Mouse (Mus musculus): ENCODE results near the gene Tcea3. TPM values are rescaled to one million over a fixed set of nuclear protein-coding genes. Genes with fewer than 3 reads are reported as not detected.
A peak's percentile ranks its signal among the peaks of the same experiment; 100 is the strongest.

Gene Tcea3
- polyA plus RNA-seq, 1 experiment from 2014 or later, result 0.57 TPM

DNA sequence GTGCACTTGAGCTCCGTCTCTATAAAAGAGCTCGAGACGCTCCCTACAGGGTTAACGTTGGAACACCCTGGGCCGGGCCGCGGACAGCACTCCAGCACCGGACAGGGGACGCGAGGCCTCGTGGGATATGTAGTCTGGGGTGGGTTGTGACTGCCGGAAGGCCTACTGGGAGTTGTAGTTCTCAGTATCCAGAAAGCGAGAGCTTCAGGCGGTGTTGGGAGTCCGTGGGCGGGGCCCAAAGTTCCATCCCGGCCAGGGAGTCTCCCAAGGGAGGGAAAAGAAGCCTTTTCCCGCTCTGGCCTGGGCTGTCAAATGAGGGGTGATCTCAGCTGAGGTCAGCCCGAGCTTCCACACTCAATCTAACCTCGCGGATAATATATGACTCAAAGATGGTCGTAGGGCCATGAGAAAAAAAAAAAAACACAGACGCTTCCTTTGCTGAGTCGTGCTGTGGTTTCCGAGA is 37.9 kb downstream of the Tcea3 start:
- peak overlapping the region; percentile 88 for H3K4me2 ChIP-seq (replicated peaks)
- H3K9ac ChIP-seq (replicated peaks), result peak overlapping the region; percentile 65
- H3K36me3 ChIP-seq, result peaks cover 26% of the 10 kb centered on the region
- H3K4me1 ChIP-seq, result peaks cover 48% of the 10 kb centered on the region
- H3K27me3 ChIP-seq, result no peaks in the 10 kb centered on the region
- WGBS, result 1% methylated on average over 25 of the region's 25 CpGs
- peak overlapping the region; percentile 58 for H3K4me3 ChIP-seq
- peak; percentile 95 for ATAC-seq (replicated peaks)
- peak overlapping the region; percentile 98 for H3K27ac ChIP-seq (replicated peaks)
- H3K9me3 ChIP-seq, result no peaks in the 10 kb centered on the region

GRCm38 (mm10) chr4:136285811-136286371 is 38.4 kb downstream of the Tcea3 start:
- Histone ChIP-seq H3K9ac (replicated peaks) (peak overlapping the region; percentile 66), H3K4me3 (peak overlapping the region; percentile 58), H3K27ac (replicated peaks) (peak overlapping the region; percentile 98), H3K9me3 (no peaks in the 10 kb centered on the region), H3K4me1 (peaks cover 53% of the 10 kb centered on the region), H3K4me2 (replicated peaks) (peak overlapping the region; percentile 88), H3K27me3 (no peaks in the 10 kb centered on the region), H3K36me3 (peaks cover 31% of the 10 kb centered on the region)
- ATAC-seq (replicated peaks), result peak; percentile 89
- WGBS, result under 1% methylated on average over 29 of the region's 29 CpGs

- no peak overlapping the region; the same call in 1 of the 2 replicates for H3K4me2 ChIP-seq (replicated peaks)
These were observed 42.6 kb downstream of the Tcea3 start for GRCm38 (mm10) chr4:136289918-136290780.

GRCm38 (mm10) chr4:136290781-136291595 is 43.5 kb downstream of the Tcea3 start:
- H3K4me1 ChIP-seq, result peaks cover 31% of the 10 kb centered on the region
- H3K4me2 ChIP-seq (replicated peaks), result no peak overlapping the region; the same call in 1 of the 2 replicates
- 32% methylated on average over 39 of the region's 39 CpGs for WGBS
- H3K9ac ChIP-seq (replicated peaks), result 0 out of 2 replicates have a peak overlapping the region, but pooled peaks have one; percentile 14
- no peak overlapping the region for H3K27ac ChIP-seq (replicated peaks)
- no peaks in the 10 kb centered on the region for H3K9me3 ChIP-seq
- H3K4me3 ChIP-seq, result no peak overlapping the region
- H3K36me3 ChIP-seq, result peaks cover 67% of the 10 kb centered on the region
- no peaks in the 10 kb centered on the region for H3K27me3 ChIP-seq
- ATAC-seq (replicated peaks), result no peak

More at GRCm38 (mm10) chr4:136289918-136290780, 42.6 kb downstream of the Tcea3 start:
- ATAC-seq (replicated peaks), result no peak
- Histone ChIP-seq H3K27ac (replicated peaks) (no peak overlapping the region), H3K9me3 (no peaks in the 10 kb centered on the region), H3K4me1 (peaks cover 31% of the 10 kb centered on the region), H3K36me3 (peaks cover 65% of the 10 kb centered on the region), H3K27me3 (no peaks in the 10 kb centered on the region), H3K4me3 (no peak overlapping the region), H3K9ac (replicated peaks) (no peak overlapping the region)
- WGBS, result 37% methylated on average over 66 of the region's 66 CpGs

GRCm38 (mm10) chr4:136291692-136292091 is 44.2 kb downstream of the Tcea3 start:
- WGBS, result 93% methylated on average over 6 of the region's 6 CpGs
- ATAC-seq (replicated peaks), result no peak

GRCm38 (mm10) chr4:136295941-136296340 is 48.4 kb downstream of the Tcea3 start:
- WGBS, result 75% methylated on average over 7 of the region's 7 CpGs
- Histone ChIP-seq H3K27ac (replicated peaks) (no peak overlapping the region), H3K9ac (replicated peaks) (no peak overlapping the region), H3K4me3 (no peak overlapping the region), H3K4me1 (peaks cover 5% of the 10 kb centered on the region), H3K27me3 (no peaks in the 10 kb centered on the region), H3K9me3 (no peaks in the 10 kb centered on the region), H3K36me3 (peaks cover 40% of the 10 kb centered on the region), H3K4me2 (replicated peaks) (no peak overlapping the region)
- ATAC-seq (replicated peaks), result no peak

More at GRCm38 (mm10) chr4:136291692-136292091, 44.2 kb downstream of the Tcea3 start:
- H3K4me1 ChIP-seq, result peaks cover 25% of the 10 kb centered on the region
- H3K4me2 ChIP-seq (replicated peaks), result no peak overlapping the region
- no peak overlapping the region for H3K4me3 ChIP-seq
- no peaks in the 10 kb centered on the region for H3K9me3 ChIP-seq
- no peak overlapping the region for H3K27ac ChIP-seq (replicated peaks)
- no peaks in the 10 kb centered on the region for H3K27me3 ChIP-seq
- peaks cover 72% of the 10 kb centered on the region for H3K36me3 ChIP-seq
- no peak overlapping the region for H3K9ac ChIP-seq (replicated peaks)

GRCm38 (mm10) chr4:136302462-136302861 is 54.9 kb downstream of the Tcea3 start:
- Histone ChIP-seq H3K36me3 (no peaks in the 10 kb centered on the region), H3K4me1 (no peaks in the 10 kb centered on the region), H3K4me2 (replicated peaks) (no peak overlapping the region), H3K27ac (replicated peaks) (no peak overlapping the region), H3K9ac (replicated peaks) (no peak overlapping the region), H3K27me3 (no peaks in the 10 kb centered on the region), H3K4me3 (no peak overlapping the region), H3K9me3 (no peaks in the 10 kb centered on the region)
- 85% methylated on average over 4 of the region's 4 CpGs for WGBS
- no peak for ATAC-seq (replicated peaks)

DNA sequence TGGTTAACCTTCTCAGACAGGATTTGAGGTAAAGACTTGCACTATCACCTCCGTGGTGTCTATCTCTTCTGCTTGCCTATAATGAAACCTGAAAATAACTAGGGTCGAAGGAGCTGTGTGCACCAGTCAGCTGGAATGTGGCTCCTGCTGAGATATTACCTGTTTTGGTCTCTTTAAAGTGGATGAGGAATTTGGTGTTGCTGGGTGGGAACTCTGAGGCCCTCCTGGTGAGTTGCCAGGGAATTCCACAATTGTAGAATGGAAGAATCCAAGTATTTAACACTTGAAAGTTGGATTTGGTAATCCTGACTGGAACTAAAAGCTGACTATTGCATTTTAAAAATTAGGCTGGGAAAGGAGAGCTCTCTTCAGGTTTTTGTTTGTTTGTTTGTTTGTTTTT is 56.7 kb downstream of the Tcea3 start:
- ATAC-seq (replicated peaks), result no peak
- H3K9ac ChIP-seq (replicated peaks), result no peak overlapping the region
- no peak overlapping the region for H3K4me3 ChIP-seq
- no peaks in the 10 kb centered on the region for H3K4me1 ChIP-seq
- H3K9me3 ChIP-seq, result no peaks in the 10 kb centered on the region
- 53% methylated on average over 2 of the region's 2 CpGs for WGBS
- no peaks in the 10 kb centered on the region for H3K36me3 ChIP-seq
- H3K27ac ChIP-seq (replicated peaks), result no peak overlapping the region
- H3K27me3 ChIP-seq, result no peaks in the 10 kb centered on the region
- no peak overlapping the region for H3K4me2 ChIP-seq (replicated peaks)

GRCm38 (mm10) chr4:136308355-136308754 is 60.8 kb downstream of the Tcea3 start:
- Histone ChIP-seq H3K27me3 (no peaks in the 10 kb centered on the region), H3K4me1 (peaks cover 23% of the 10 kb centered on the region), H3K4me2 (replicated peaks) (no peak overlapping the region), H3K27ac (replicated peaks) (no peak overlapping the region), H3K9ac (replicated peaks) (no peak overlapping the region), H3K9me3 (no peaks in the 10 kb centered on the region), H3K36me3 (no peaks in the 10 kb centered on the region), H3K4me3 (no peak overlapping the region)
- 63% methylated on average over 2 of the region's 2 CpGs for WGBS
- ATAC-seq (replicated peaks), result no peak

- peak overlapping the region; percentile 86 for H3K4me3 ChIP-seq
- no peak for ATAC-seq (replicated peaks)
- H3K9me3 ChIP-seq, result no peaks in the 10 kb centered on the region
- peak overlapping the region; percentile 69 for H3K4me2 ChIP-seq (replicated peaks)
- H3K4me1 ChIP-seq, result peaks cover 37% of the 10 kb centered on the region
- no peaks in the 10 kb centered on the region for H3K36me3 ChIP-seq
- peak overlapping the region; percentile 74 for H3K9ac ChIP-seq (replicated peaks)
- H3K27me3 ChIP-seq, result no peaks in the 10 kb centered on the region
- 7% methylated on average over 11 of the region's 11 CpGs for WGBS
- peak overlapping the region; percentile 96 for H3K27ac ChIP-seq (replicated peaks)
These were observed 62.3 kb downstream of the Tcea3 start for GRCm38 (mm10) chr4:136309780-136310179.

- peak within 1 kb of the TSS; percentile 79 for H3K4me2 ChIP-seq (replicated peaks)
- H3K9me3 ChIP-seq, result no peaks in the 10 kb centered on the region
- WGBS, result under 1% methylated on average over 65 of the region's 65 CpGs
- H3K9ac ChIP-seq (replicated peaks), result peak within 1 kb of the TSS; percentile 94
- H3K36me3 ChIP-seq, result no peaks in the 10 kb centered on the region
- H3K4me1 ChIP-seq, result peaks cover 42% of the 10 kb centered on the region
- peak within 1 kb of the TSS; percentile 86 for H3K4me3 ChIP-seq
- peak; percentile 100 for ATAC-seq (replicated peaks)
- no peaks in the 10 kb centered on the region for H3K27me3 ChIP-seq
- peak within 1 kb of the TSS; percentile 96 for H3K27ac ChIP-seq (replicated peaks)
These were observed 62.9 kb downstream of the Tcea3 start, which contains the start of gene Hnrnpr for GRCm38 (mm10) chr4:136310229-136311041. TSS of gene Hnrnpr (plus strand) at chr4:136310942.

All from forebrain, embryonic 15.5 days (tissue).